Mouse (Mus musculus): ENCODE data around the gene 1700029H14Rik.

1700029H14Rik gene

DNA sequence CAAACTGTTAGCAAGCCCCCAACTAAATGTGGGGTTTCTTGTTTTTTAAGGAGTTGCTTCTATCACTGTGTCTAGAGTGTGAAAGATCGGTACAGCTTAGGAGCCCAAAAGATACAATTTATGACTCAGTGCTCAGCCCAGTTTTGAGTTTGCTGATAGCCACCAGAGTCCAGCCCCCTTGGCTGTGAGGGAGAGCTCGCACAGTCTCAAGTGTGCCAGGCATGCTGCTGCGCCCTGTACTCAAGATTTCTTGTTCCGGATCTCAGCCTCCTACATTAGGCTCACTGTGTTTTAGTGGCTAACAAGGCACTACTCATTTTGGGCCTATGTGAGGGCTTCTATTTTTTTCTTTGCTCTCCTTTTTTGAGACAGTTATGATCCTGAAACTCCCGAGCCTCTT lies 22.1 kb downstream of the 1700029H14Rik start:
- no peak for DNase-seq

DNA sequence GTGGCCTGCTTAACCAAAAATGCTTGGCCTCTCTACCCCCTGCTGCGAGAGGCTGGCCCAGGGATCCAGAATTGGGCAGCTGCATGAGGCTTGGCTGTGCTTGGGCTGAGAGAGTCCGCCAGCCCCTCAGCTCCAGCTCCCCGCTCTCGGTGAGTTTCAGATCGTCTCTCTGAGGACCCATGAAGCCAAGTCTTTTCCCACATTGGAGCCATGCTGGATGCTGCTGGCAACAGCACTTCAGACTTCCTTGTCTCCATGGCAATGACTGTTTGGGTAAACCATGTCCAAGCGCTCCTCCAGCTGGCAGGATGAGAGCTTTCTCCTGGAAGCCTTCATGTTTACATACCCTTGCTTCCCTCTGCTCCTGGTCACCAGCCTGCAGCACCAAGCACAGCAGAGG lies 23.4 kb downstream of the 1700029H14Rik start:
- peak; percentile 39 for DNase-seq

GRCm38 (mm10) chr8:13537102-13537501 lies 25.2 kb downstream of the 1700029H14Rik start:
- DNase-seq, result no peak

- DNase-seq, result no peak
Measured at GRCm38 (mm10) chr8:13533123-13533522, 29.1 kb downstream of the 1700029H14Rik start.

GRCm38 (mm10) chr8:13531602-13532171 lies 30.6 kb downstream of the 1700029H14Rik start:
- DNase-seq, result peak; percentile 57

- DNase-seq, result peak; percentile 99
Measured at GRCm38 (mm10) chr8:13530941-13531340, 31.3 kb downstream of the 1700029H14Rik start.

DNA sequence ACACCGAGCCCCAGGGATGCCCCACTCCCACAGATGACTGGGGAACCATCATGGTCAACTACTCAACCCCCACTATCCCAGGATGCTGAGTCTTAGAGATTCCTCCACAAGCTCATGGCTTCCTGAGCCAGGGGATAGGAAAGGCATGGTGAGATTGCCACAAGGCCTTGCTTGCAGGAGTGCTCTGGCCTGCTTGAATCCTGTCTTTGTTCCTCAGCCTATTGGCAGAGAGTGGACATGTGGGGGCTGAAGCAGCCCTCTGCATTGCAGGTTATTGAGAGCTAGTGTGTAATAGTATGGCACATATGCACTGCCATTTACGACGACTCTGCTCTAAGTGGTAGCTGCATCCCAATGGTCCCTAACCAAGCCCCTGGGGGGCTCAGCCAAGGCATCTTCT lies 31.9 kb downstream of the 1700029H14Rik start:
- peak; percentile 29 for DNase-seq

DNA sequence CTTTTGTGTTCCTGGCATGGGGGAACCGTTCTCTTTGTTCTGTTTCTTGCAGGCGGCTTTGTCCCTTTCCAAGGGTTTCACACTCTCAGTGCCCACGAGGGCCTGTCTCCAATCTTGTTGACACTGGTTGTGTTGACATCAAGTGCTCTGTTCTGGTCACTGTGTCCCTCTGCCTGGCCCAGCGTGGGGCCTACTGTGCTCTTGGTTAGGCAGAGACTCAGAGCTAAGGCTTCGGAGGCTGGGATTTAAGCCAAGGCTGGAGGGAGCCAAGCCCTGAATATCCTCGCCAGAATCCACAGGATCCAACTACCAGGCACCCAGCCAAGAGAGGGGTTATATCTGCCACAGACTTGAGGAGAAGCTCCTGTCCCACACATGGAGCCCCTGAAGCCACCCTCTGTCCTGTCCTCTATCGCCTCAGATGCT lies 32.4 kb downstream of the 1700029H14Rik start:
- DNase-seq, result peak; percentile 93

DNA sequence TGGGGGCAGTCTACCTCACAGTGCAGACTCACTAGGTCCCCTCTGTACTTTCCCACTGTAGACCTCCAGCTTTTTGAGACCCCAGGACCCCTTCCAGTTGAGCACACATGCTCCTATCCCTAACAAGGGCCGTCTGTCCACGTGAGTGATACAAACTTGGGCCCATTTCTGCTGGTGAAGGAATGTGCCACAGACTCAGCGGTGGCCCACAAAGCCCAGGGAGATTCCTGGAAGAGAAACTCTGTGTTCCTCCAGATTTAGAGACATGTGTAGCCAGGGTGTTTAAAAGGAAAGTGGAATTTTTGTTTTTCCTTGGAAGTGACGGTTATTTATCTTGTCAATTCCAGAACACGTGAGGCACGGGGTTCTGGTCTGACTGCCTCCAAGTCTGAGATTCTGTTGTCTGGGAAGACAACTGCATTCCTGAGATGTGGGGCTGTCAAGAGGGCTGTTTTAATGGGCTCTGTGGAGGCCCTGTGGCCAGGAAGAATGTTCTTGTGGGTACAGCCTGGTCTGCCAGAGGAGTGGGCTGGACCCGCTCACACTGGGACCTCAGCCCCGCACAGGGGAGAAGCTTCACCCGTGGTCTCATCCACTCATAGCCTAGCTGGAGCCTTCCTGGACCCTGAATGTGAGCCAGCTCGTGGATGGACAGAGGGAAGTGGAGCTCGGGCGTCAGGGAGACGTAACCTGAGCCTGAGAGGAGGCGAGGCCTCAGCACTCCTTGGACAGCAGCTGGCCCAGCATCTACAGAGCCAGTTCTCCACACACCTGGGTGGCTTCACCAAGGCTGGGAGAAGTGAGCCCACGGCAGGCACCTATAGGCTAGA lies 33.0 kb downstream of the 1700029H14Rik start:
- DNase-seq, result peak; percentile 46

DNA sequence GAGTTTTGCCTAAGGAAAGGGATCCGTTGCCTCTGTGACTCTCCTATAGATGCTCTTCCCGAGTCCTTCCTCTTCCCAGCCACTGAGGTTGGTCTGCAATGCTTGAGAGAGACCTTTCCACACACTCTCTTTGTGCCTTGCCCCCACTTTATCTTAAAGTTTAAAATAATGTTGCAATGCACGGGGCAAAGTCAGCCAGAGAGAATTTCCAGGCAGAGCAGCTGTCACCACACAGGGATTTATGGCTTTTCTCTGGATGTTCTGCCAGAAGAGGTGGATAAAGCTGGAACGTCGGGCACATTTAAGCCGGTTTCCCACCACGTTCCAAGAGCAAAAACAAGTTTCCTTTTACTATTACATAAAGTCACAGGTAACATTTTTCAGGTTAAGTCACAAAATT lies 40.9 kb downstream of the 1700029H14Rik start:
- DNase-seq, result no peak

- no peak for DNase-seq
Measured at GRCm38 (mm10) chr8:13520349-13520748, 41.9 kb downstream of the 1700029H14Rik start.

DNA sequence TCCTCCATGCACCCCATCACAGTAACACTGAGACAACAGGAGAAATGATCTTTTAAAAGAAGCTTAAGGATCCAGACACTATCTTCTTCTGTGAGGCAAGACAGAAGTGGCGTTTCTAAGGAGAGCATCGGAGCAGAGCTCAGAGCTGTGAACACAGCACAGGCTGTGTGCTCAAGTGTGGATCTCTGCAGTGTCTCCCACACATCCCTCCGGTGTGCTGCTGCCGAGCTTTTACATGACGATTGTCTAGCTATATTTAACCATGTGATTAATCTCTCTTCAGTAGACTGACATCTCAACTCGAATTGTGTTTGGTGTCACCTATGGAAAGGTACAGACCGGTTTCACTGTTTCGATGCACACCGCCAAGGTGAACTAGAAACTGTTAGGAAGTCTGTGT lies 42.8 kb downstream of the 1700029H14Rik start:
- no peak for DNase-seq

DNA sequence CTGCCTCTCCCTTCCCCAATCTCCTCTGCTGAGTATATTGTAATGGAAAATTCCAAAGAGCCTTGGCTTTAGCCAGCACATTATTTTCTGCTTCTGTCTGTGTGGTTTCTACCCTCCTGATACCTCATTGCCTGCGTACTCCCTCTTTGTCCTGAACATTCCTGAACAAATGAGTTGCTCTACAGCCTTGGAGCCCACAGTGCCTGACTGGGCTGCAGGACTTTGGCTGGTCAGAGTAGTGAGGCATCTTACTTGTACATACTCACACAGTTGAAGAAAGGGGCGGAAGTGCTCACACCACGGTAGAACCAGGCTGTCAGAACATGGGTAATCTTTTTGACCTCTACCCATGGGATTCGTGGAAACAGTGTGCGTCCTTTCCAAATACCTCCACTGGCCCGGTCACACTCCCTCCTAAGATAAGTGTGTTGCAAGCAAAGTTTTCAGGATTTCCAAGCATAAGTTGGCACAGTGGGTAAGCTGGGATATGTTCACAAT lies 44.9 kb downstream of the 1700029H14Rik start:
- no peak for DNase-seq

GRCm38 (mm10) chr8:13516728-13517127 lies 45.5 kb downstream of the 1700029H14Rik start:
- peak; percentile 42 for DNase-seq

GRCm38 (mm10) chr8:13516011-13516442 lies 46.2 kb downstream of the 1700029H14Rik start:
- DNase-seq, result peak; percentile 78

GRCm38 (mm10) chr8:13513556-13514370 lies 48.5 kb downstream of the 1700029H14Rik start:
- DNase-seq, result no peak

DNA sequence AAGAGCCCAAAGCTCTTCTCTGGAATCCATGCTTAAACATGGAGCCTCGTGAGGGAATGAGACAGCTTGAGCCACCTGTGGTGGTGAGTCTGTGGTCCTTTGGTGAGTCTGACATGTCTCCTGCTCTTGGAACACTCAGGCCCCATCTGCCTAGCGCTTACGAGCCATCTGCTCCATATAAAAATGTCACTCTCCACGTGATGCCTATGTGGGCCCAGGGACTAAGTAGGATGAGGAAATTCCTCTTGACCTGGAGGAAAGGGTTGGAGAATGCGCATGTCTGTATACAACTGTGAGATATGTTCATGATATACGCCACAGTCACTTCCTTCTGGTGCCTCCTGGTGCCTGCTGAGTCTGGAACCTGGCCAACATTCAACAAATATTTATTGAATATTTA lies 49.6 kb downstream of the 1700029H14Rik start:
- no peak for DNase-seq

DNA sequence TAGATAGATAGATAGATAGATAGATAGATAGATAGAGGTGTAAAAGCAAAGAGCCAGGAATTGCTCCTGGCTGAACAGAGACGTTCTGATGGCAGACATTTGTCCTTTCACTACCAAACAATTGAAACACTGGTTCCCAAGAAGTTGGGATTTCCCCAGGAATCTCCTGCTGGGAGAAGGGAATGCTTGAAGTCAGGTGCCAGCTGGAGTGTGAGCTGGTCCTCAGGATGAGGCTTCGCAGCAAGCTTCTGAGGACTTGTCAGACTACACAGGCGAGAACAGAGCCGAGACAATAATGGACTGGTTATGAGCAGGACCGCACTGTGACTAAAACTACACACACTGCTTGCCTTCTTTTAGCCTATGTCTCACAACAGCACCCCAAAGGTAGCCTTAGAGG lies 50.2 kb downstream of the 1700029H14Rik start:
- DNase-seq, result no peak

GRCm38 (mm10) chr8:13507284-13507937 lies 54.9 kb downstream of the 1700029H14Rik start:
- DNase-seq, result peak; percentile 29

DNA sequence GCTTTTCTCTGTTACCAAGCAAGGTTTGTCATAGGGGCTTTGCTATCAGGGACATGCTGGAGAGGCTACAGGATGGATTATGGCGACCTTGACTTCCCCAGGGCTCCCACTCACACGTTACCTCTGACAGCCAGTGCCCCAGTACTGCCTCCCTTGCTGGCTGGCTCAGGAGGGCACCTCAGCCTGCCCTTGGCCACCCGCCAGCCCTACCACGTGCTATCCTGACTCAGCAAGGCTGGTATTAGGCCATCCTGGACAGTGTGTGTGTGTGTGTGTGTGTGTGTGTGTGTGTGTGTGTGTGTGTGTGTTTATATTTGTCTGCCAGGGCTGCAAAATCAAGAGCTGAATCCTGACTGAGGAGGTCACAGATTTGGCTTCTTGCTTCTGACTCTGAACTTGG lies 55.4 kb downstream of the 1700029H14Rik start:
- peak; percentile 95 for DNase-seq

GRCm38 (mm10) chr8:13504894-13505674 lies 57.2 kb downstream of the 1700029H14Rik start:
- peak; percentile 52 for DNase-seq
